Mouse (Mus musculus) spleen, adult 2 months (tissue): ENCODE results near the gene Amz2.

Experiments
- CTCF ChIP-seq: fragments of 200-500 bp; IDR thresholded peaks from 2 replicates; pipeline ENCODE4 v1.5.1; 2011; ENCODE audit warnings: mild to moderate bottlenecking, inconsistent platforms; ENCODE audit not compliant: insufficient read depth, insufficient read length, insufficient replicate concordance; ENCODE audit errors: extremely low read depth
- POLR2A ChIP-seq: fragments of 200-500 bp; IDR thresholded peaks from 2 replicates; pipeline ENCODE4 v1.6.1; 2011; ENCODE audit warnings: low read depth, low read length, inconsistent platforms

DNA sequence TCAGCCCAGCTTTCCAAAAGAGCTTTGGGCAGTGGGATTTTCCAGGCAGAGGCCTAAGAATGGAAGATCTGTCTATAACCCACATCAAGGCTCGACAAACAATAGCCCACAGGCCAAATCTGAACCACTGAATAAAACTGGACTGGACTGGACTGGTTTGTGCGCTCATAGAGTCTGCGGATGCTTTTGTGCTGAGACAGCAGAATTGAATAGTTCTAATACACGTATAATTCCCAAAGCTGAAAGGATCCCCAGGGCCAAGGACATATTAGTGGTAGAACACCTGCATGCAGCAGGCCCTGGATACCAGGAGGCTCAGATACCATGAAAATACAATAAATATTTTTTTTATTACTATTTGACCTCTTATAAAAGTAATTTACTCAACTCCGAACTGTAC, 30.5 kb downstream of the Amz2 start:
- TF ChIP-seq CTCF (no peak), POLR2A (no peak)
